Mouse (Mus musculus) adrenal gland, adult 18-20 months (tissue): ENCODE results near the gene Itga2b. TPM values are rescaled to one million over a fixed set of nuclear protein-coding genes. Genes with fewer than 3 reads are reported as not detected.
"Not testable (repeated sequence)": the region's sequence is repeated elsewhere in the genome, so short reads cannot be mapped to it uniquely, and the experiment has no call there.

Source experiments
- DNase-seq, 2 experiments: peaks; one replicate each; pipeline ENCODE4 v3.0.0; 2021 to 2022; ENCODE audit warnings: low spot score in 2 of 2
- total RNA-seq, 2 experiments: library from RNA; stranded (reverse); gene quantifications; 1 replicate in 1 of 2; 2 replicates in 1 of 2; pipeline ENCODE4 v1.2.3; 2021

The Itga2b gene
- total RNA-seq, 2 experiments from 2014 or later = 3.4 to 3.6 TPM

- DNase-seq = no peak
Observed at GRCm38 (mm10) chr11:102415034-102415802, 54.7 kb downstream of the Itga2b start.

GRCm38 (mm10) chr11:102413059-102413458 lies 56.9 kb downstream of the Itga2b start:
- DNase-seq = no peak

GRCm38 (mm10) chr11:102411704-102412103 lies 58.2 kb downstream of the Itga2b start:
- peak; percentile 90 to 95 for DNase-seq

DNA sequence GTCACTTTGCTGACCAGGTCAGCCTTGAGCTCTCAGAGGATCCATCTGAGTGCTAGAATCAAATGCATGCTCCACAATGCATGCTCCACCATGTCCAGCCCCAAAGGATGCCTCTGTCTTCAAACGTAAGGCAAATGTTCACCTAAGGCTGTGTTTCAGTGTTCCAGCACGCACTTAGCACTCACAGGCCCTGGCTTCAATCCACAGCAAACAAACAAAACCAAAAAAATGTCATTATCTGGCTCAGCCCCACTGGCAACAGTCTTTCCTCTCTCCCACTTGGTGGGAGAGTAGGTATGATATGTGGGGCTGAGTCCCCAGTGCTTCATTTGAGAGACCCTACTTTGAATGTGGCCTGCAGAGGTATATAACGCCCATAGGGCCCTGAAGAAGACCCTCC lies 58.9 kb downstream of the Itga2b start:
- no peak for DNase-seq

GRCm38 (mm10) chr11:102410345-102410744 lies 59.6 kb downstream of the Itga2b start:
- not testable (repeated sequence) for DNase-seq

GRCm38 (mm10) chr11:102409795-102410330 lies 60.1 kb downstream of the Itga2b start:
- no peak for DNase-seq

GRCm38 (mm10) chr11:102408888-102409794 lies 60.8 kb downstream of the Itga2b start:
- no peak for DNase-seq

DNA sequence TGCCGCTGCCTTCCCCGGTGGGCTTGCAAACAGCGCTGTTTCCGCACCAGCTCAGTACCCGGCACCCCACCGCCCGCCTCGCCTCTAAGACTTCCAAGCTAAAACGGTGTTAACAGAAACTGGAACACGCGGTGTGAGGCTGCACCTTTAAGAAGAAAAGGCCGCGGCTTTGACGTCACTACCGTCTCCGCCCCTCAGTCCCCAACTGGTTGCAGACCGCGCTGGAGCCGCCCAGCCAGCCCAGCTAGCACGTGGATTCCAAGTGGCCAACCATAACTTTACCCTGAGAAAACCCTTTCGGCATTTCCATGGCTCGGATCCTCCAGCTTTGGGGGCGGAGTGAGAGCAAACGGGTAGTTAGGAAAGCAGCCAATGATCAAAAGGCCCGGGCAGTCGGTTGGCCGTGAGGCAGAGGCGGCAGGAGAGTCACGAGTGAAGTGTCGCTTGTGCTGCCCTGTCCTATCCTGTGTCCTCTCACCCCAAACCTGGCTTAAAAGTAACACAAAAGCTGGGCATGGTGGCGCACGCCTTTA lies 61.5 kb downstream of the Itga2b start:
- DNase-seq = peak; percentile 90 to 92

GRCm38 (mm10) chr11:102407834-102408215 lies 62.1 kb downstream of the Itga2b start, which contains the start of gene Slc25a39:
Gene Slc25a39, minus strand, starts transcription at chr11:102407946.
- DNase-seq = no peak

DNA sequence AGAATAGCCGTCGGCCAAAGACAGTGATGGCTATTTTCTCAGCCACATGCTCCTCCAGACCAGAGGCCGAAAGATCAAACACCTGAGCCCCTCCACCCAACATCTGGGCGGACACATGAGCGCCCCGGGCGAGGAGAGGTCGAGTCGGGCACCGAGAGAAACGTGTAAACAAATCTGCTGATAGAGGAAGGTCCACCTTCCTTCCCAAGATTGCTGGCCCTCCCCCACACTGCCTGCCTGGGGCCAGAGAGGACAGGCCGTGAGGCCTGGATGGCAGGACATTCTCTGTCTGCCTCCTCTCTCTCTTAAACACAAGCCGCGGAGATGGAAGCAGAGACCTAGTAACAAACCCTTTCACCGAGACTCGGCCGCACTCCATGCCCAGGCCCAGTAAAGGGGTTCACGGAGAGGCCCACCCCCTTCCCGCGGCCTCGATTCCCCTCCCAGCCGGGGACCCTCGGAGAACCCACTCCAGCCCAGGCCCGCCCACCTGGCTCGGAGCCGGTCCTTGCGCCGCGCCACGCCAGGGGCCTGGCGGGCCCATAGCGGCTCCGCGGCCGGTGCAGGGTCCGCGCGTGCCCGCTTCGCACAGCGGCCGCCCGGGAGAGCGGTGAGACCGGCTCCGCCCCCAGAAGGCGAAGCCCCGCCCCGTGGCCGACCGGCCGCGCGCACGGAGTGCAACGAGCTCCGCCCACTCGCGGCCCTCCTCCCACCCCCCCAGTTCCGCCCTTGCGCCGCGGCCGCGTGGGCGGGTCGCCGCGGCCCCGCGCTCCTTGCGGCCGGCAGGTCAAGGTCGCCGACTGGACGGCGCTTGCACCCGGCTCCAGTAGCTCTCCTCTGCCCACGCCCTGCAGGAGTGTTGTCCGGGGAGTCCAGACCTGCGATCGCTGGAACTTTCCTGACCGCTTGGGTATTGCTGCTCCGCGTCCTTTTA lies 62.8 kb downstream of the Itga2b start:
- DNase-seq = peak; percentile 97

- no peak for DNase-seq
Observed at GRCm38 (mm10) chr11:102406401-102406800, 63.5 kb downstream of the Itga2b start.

- DNase-seq = no peak
Observed at GRCm38 (mm10) chr11:102405544-102406285, 64.2 kb downstream of the Itga2b start.

DNA sequence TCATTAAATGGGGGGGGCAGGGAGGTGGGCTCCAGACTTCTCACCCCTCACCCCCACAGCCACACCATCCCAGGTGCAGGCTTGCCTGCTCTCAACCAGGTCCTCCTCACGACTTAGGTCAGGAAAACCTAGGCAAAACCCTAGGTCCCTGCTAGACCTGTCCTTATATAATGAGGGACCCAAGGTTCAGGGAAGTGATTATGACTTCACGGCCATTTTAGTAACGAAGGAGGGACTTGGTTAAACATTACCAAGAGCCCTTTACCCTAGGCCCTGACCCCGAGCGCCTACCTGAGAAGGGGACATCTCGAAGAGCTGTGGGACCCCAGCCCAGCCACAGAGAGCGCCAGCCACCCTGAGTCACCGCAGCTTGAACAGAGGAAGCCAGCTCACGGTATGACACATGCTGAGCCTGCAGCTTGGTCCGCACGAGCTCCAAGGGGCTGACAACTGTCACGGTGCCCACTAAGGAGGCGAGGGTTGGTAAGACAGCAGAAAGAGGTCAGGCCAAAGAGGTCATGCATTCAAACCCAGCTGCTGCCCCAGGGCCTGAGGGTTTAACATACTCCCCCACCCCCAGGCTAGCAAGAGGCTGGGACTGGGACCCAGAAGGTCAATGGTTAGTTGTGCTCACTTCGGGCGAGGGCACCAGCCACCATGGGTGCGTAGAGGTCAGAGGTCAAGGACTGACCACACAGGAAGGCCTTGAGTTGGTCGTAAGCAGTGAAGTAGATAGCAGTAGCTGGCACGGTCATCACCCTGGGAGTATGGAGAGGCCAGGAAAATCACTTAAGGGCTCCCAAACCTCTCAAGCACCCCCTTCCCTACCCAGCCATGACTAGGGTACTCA lies 65.5 kb downstream of the Itga2b start:
- DNase-seq = no peak

- no peak for DNase-seq
Observed at GRCm38 (mm10) chr11:102403657-102404056, 66.3 kb downstream of the Itga2b start.
